Mouse (Mus musculus) E14TG2a.4 (cell line): Measurements from ENCODE around the gene D130043K22Rik.

Source experiments
- H3K27me3 ChIP-seq: 2 replicates; pipeline ENCODE4 v1.6.1; 2014; ENCODE audit warnings: low read length, control low read depth; ENCODE audit not compliant: insufficient read depth
- H3K36me3 ChIP-seq: 2 replicates; pipeline ENCODE4 v1.6.1; 2014; ENCODE audit warnings: low read length, control low read depth; ENCODE audit not compliant: insufficient read depth
- H3K4me1 ChIP-seq: replicated peaks from 2 replicates; pipeline ENCODE4 v1.6.1; 2014; ENCODE audit warnings: low read depth, low read length, control low read depth
- H3K4me3 ChIP-seq: replicated peaks from 2 replicates; pipeline ENCODE4 v1.5.1; 2014; ENCODE audit warnings: mild to moderate bottlenecking, low read length
- H3K9me3 ChIP-seq: 2 replicates; pipeline ENCODE4 v1.6.1; 2014; ENCODE audit warnings: low read length, control low read depth
- CTCF ChIP-seq: conservative IDR thresholded peaks from 2 replicates; pipeline ENCODE4 v1.5.1; 2014; ENCODE audit warnings: low read length
- NANOG ChIP-seq: IDR thresholded peaks from 2 replicates; pipeline ENCODE4 v1.6.1; 2014; ENCODE audit warnings: borderline replicate concordance, low read length, mixed read lengths
- POU5F1 ChIP-seq: IDR thresholded peaks from 2 replicates; pipeline ENCODE4 v1.6.1; 2014; ENCODE audit warnings: low read length, borderline replicate concordance

Gene D130043K22Rik

DNA sequence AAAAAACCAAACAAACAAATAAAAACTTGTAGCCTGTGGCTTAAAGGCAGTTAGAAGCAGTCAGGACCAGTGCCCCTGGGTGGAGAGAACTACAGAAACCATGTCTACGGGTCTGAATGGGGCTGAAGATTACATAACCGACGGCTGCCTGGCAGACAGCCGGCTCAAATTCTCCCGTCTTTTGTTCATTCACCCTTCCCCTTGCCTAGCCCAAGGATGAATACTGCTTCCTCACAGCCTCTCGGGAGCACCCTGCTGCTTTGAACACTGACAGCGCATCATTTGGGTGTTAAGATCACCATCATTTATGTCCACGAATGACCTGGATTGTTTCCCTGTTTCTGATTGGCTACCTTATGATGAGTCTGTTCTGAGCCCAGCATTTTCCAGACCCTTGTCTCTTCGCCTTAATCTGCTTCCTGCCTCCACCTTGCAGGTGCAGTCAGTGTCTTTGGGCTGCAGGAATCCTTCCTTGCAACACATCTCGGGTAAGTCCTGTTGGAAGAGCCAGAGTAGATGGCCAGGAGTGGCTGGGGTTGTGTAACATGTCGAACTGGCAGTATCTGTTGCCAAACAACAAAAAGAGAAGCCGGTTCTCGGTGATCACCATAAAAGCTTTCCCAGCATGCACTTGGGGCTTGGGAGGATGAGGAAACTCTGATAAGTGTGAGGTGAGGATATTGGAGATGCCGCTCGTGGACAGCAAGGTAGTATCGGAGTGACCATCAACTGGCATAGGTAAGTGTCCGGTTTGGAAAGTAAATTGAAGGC lies 97.8 kb downstream of the D130043K22Rik start, which contains the start of gene Gpld1:
TSS of gene Gpld1 (plus strand) at position 641 of the 771 bp plus-strand sequence.
- Histone ChIP-seq H3K4me1 (peaks cover 19% of the 10 kb centered on the region), H3K4me3 (no peak within 1 kb of the TSS), H3K27me3 (peaks cover 9% of the 10 kb centered on the region), H3K9me3 (peaks cover 6% of the 10 kb centered on the region), H3K36me3 (no peaks in the 10 kb centered on the region)
- TF ChIP-seq NANOG (no peak), POU5F1 (no peak), CTCF (no peak)

DNA sequence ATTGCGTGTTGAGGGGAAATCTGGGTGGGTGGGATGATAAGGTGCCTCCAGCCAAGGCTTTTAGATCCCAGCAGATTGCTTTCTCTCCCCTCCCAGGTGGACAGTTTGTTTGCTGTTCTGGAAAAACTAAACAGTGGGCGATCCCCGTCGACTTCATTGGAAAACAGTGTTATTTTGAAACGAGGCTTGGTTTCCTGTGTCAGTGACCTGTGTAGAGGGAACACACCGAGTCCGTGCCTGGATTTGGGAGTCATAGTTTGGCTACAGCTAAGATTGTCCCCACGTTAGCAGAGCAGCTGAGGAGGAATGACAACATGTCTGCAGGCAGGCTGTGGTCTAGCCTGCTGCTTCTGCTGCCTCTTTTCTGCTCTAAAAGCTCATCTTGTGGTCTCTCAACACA lies 98.4 kb downstream of the D130043K22Rik start:
- peaks cover 3% of the 10 kb centered on the region for H3K27me3 ChIP-seq
- H3K36me3 ChIP-seq = no peaks in the 10 kb centered on the region
- peaks cover 6% of the 10 kb centered on the region for H3K9me3 ChIP-seq
- TF ChIP-seq POU5F1 (no peak), NANOG (no peak), CTCF (no peak)
- H3K4me1 ChIP-seq = 0 out of 2 replicates have a peak, but pooled peaks cover 13% of the 10 kb centered on the region
- no peak overlapping the region for H3K4me3 ChIP-seq

DNA sequence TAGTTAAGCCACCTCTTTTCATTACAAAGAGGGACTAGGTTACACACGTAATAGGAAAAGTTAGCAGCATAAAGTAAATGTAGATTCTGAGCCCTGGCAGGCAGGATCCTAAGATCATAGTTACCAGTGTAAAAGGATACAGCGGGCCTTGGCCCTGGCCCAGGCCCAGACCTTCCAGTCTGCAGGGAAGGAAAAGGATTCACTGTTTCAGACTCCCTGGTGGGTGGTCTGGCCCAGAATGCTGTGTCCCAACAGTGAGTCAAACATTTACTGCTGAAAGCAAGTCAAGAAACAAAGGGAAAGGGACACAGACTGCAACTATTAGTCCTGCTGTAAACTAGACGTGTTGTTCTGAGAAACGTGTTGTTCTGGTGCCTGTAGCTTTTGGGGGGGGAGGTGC lies 100.6 kb downstream of the D130043K22Rik start:
- peaks cover 6% of the 10 kb centered on the region for H3K9me3 ChIP-seq
- no peaks in the 10 kb centered on the region for H3K27me3 ChIP-seq

DNA sequence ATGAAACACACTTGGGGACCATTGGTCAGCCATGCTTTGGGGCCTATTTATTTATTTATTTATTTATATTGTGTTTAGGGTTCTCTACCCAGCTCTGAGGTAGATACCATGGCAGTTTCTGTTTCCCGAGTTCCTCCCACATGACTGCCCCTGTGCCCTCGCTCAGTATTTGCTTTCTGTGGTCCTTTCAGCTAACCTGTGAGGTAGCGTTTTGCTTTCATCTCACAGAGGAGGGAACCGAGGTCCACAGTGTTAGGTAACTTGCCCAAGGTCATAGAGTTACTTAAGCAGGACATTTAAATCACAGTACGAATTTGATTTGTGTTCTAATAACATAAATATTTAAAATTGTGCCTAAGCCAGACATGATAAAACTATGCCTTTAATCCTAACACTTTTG lies 102.2 kb downstream of the D130043K22Rik start:
- Histone ChIP-seq H3K4me3 (no peak overlapping the region), H3K4me1 (0 out of 2 replicates have a peak, but pooled peaks cover 5% of the 10 kb centered on the region), H3K36me3 (no peaks in the 10 kb centered on the region), H3K9me3 (peaks cover 6% of the 10 kb centered on the region), H3K27me3 (no peaks in the 10 kb centered on the region)
- no peak for TF ChIP-seq POU5F1
- TF ChIP-seq CTCF = no peak
- no peak for TF ChIP-seq NANOG

More for the DNA sequence above, 100.6 kb downstream of the D130043K22Rik start:
- 0 out of 2 replicates have a peak, but pooled peaks cover 9% of the 10 kb centered on the region for H3K4me1 ChIP-seq
- no peak overlapping the region for H3K4me3 ChIP-seq
- H3K36me3 ChIP-seq = no peaks in the 10 kb centered on the region
- TF ChIP-seq POU5F1 (no peak), CTCF (no peak), NANOG (no peak)

DNA sequence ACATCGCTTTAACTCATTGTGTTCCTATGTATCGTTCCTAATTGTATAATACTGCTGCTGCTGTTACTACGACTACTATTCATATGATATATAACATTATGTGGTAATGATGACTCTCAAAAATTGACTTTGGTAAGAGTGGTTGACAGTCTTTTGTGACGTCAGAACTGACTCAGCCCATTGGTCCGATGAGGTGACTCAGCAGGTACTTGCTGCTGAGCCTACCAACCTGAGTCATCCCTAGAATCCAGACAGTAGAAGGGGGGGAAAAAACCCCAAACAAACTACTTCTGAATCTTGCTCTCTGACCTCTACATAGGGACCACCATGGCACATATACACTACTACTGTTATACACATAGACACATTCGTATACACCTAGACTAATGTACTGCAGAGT lies 103.9 kb downstream of the D130043K22Rik start:
- Histone ChIP-seq H3K4me1 (0 out of 2 replicates have a peak, but pooled peaks cover 3% of the 10 kb centered on the region), H3K27me3 (peaks cover 7% of the 10 kb centered on the region), H3K9me3 (no peaks in the 10 kb centered on the region), H3K36me3 (no peaks in the 10 kb centered on the region), H3K4me3 (no peak overlapping the region)
- no peak for TF ChIP-seq NANOG
